Mouse (Mus musculus) heart, postnatal 36 days (tissue): ENCODE data around the gene Gm3409. TPM values are rescaled to one million over a fixed set of nuclear protein-coding genes. Genes with fewer than 3 reads are reported as not detected.

Experiments used
- total RNA-seq, 2 experiments: library from RNA; stranded (reverse); gene quantifications; 2 replicates each; pipeline ENCODE4 v1.2.3; 2021

The Gm3409 gene
- total RNA-seq, 2 experiments from 2014 or later: not detected

Other genes with a start within 250 kb of the Gm3409 start
- gene Wasf3, start 152.7 kb upstream of the Gm3409 start, total RNA-seq: under 1 TPM; 0.54 to 0.58 TPM
- not detected for gene Gm6408, start 55.7 kb upstream of the Gm3409 start, total RNA-seq
- not detected for gene Gm6370, start 46.3 kb upstream of the Gm3409 start, total RNA-seq
- not detected for gene 4930449I24Rik, start 35.2 kb upstream of the Gm3409 start, total RNA-seq
- gene Gm3402, start 23.5 kb upstream of the Gm3409 start, total RNA-seq: not detected
- not detected for gene Gm3404, start 11.8 kb upstream of the Gm3409 start, total RNA-seq
- gene Gm3415, start 18.5 kb downstream of the Gm3409 start, total RNA-seq: not detected
- gene Gpr12, start 47.6 kb downstream of the Gm3409 start, total RNA-seq: not detected